Mouse (Mus musculus) megakaryocyte, embryonic 14.5 days (primary cell): Measurements from ENCODE around the gene Ugt1a6b.

Experiments used
- FLI1 ChIP-seq: IDR thresholded peaks from 2 replicates; pipeline ENCODE4 v1.6.1; 2012; ENCODE audit warnings: low read length, inconsistent platforms, mixed read lengths
- GATA1 ChIP-seq: IDR thresholded peaks from 3 replicates; pipeline ENCODE4 v1.6.1; 2012; ENCODE audit warnings: mixed read lengths, low read length, inconsistent platforms, borderline replicate concordance

DNA sequence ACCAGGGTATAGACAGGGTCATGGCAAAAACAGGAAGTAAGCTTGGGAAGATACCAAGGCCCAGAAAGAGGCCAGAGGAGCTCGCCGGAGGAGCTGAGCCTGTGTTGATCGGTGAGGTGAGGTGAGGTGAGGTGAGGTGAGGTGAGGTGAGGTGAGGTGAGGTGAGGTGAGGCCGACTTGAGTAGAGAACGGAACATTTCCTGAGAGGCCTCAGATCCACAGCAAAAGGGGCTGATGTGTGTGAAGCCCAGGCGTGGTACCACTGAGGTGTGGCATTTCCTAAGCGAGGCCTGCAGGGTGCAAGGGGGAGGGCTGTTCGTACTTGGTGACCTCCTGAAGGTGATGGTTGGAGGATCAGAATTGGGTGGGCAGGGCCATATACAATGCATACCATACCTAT lies 150.1 kb downstream of the Ugt1a6b start:
- TF ChIP-seq GATA1, result no peak
- no peak for TF ChIP-seq FLI1
